Mouse (Mus musculus): Measurements from ENCODE around the gene Fat1.

The Fat1 gene

DNA sequence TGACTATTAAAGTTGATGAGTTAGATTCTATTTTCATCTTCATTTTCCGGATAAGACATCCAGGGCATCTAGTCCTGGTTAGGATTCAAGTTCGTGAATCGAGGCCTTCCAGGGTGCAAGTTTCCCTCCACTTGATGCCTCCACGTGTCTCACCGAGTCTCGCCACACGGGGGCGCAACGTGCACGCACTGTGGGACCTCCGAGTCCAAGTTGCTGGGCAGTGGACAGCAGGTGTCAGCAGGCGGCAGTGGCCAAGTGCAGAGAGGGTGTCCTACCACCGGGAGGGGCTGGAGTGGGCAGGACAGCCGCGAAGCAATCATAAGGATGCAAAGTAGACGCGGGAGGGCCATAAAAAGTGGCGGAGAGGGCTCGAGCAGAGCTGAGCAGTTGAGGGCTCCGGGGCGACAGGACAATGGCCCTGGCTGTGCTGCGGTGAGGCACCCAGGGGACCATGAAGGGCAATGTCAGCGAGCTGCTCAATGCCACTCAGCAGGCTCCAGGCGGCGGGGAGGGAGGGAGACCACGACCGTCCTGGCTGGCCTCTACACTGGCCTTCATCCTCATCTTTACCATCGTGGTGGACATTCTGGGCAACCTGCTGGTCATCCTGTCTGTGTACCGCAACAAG lies 133.6 kb downstream of the Fat1 start, which contains the start of gene Mtnr1a:
Gene Mtnr1a, plus strand, starts transcription at position 379 of the 628 bp plus-strand sequence.
- DNase-seq = peak; percentile 90

- no peak for DNase-seq
These were observed 135.7 kb downstream of the Fat1 start for GRCm38 (mm10) chr8:45070949-45071348.

- DNase-seq = peak; percentile 11
These were observed 145.6 kb downstream of the Fat1 start for GRCm38 (mm10) chr8:45080850-45081249.

DNA sequence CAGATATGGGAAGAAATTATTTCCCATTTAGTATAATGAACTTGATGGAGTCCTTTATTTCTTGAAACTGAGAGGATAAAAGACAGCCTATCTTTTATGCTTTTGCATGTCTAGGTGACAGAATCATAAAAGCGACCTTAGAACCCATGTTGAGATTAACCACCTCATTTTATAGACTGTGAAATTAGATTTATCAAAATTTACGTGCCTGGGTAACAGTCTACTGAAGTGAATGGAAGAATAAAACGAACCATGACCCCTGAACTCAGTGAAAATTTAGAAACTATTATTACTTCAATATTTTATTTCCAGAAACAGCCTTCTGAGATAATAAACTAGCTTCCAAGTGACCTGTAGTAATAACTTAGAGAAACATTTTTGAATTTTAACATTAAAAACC lies 158.4 kb downstream of the Fat1 start:
- DNase-seq = no peak
